Mouse (Mus musculus): ENCODE results near the gene Fndc9.

The Fndc9 gene

DNA sequence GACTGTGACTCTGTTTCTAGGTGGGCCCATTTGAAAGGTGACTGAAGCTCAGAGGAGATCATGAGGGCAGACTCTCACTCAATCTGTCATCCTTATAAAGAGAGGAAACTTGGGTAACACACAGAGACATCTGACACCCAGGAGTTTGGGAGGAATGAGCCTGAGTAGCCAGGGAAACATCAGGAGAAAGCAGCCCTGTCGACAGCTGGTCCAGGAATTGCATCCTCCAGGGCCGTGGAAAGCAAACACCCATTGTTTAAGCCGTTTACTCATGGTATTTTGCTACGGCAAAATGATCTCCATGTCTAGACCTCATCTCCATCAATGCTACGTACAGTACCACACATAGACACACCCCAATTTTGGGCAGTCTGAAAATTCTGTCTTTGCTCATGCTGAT is 52.8 kb downstream of the Fndc9 start:
- peaks cover 22% of the 10 kb centered on the region for H3K4me1 ChIP-seq (replicated peaks; ENCODE audit: low read depth, low read length)
- H3K4me3 ChIP-seq (replicated peaks; ENCODE audit: low read length) = no peak overlapping the region
- TF ChIP-seq NANOG (IDR thresholded peaks at IDR 0.05; ENCODE audit: borderline replicate concordance, low read length) = no peak
- no peak for TF ChIP-seq POU5F1 (IDR thresholded peaks at IDR 0.05; ENCODE audit: borderline replicate concordance, low read length)
- no peak for TF ChIP-seq CTCF (conservative IDR thresholded peaks at IDR 0.05; ENCODE audit: low read length)
- no peaks in the 10 kb centered on the region for H3K9me3 ChIP-seq (ENCODE audit: low read length)
- no peaks in the 10 kb centered on the region; the same call in 1 of the 2 replicates for H3K27me3 ChIP-seq (ENCODE audit: insufficient read depth, low read length)
- peaks cover 5% of the 10 kb centered on the region; the same call in 1 of the 2 replicates for H3K36me3 ChIP-seq (ENCODE audit: insufficient read depth, low read length)

DNA sequence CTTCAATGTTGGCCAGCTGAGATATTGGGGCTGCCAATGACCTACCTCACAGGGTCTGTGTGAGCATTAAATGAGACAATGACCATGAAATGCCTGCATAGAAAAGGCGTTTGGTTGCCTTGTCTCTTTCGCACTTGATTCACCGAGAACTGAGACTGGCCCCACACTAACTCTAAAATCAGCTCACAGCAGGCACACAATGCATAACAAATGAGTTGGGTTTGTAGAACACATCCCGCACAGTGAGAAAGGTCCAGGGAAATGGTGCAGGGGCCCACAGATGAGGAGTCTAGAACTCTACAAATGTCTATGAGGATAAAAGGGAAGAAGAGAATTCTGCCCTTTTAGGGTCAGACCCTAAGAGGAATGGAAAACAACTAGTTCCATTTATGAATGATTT is 53.7 kb downstream of the Fndc9 start:
- Histone ChIP-seq H3K4me3 (replicated peaks; ENCODE audit: low read length) (no peak overlapping the region), H3K27me3 (ENCODE audit: insufficient read depth, low read length) (no peaks in the 10 kb centered on the region; the same call in 1 of the 2 replicates), H3K9me3 (ENCODE audit: low read length) (no peaks in the 10 kb centered on the region), H3K36me3 (ENCODE audit: insufficient read depth, low read length) (peaks cover 5% of the 10 kb centered on the region; the same call in 1 of the 2 replicates), H3K4me1 (replicated peaks; ENCODE audit: low read depth, low read length) (peaks cover 19% of the 10 kb centered on the region)
- no peak for TF ChIP-seq CTCF (conservative IDR thresholded peaks at IDR 0.05; ENCODE audit: low read length)
- TF ChIP-seq POU5F1 (IDR thresholded peaks at IDR 0.05; ENCODE audit: borderline replicate concordance, low read length) = peak; percentile 84; the same call in 1 of the 2 replicates
- peak; percentile 20; the same call in 1 of the 2 replicates for TF ChIP-seq NANOG (IDR thresholded peaks at IDR 0.05; ENCODE audit: borderline replicate concordance, low read length)

Measured in E14TG2a.4 (cell line).